Mouse (Mus musculus) liver, embryonic 11.5 days (tissue): Measurements from ENCODE around the gene Lmx1b. TPM values are rescaled to one million over a fixed set of nuclear protein-coding genes. Genes with fewer than 3 reads are reported as not detected.
A peak's percentile ranks its signal among the peaks of the same experiment; 100 is the strongest.

ENCODE experiments used
- ATAC-seq: fragments of 200-750 bp; cut with Nextera tagmentation; replicated peaks from 2 replicates; pipeline ENCODE4 v1.8.0; 2017; ENCODE audit warnings: moderate number of reproducible peaks, mild to moderate bottlenecking, moderate TSS enrichment, moderate library complexity; ENCODE audit not compliant: low FRiP score
- DNase-seq: peaks from one replicate; pipeline ENCODE4 v3.0.0-alpha.2; 2017; ENCODE audit warnings: low spot score
- H3K27ac ChIP-seq: fragments of 300-500 bp; sonication (generic); 2 replicates; pipeline ENCODE4 v1.5.1; 2014; ENCODE audit warnings: mild to moderate bottlenecking, low read depth, low read length, control low read depth
- H3K27me3 ChIP-seq: fragments of 300-500 bp; sonication (generic); replicated peaks from 2 replicates; pipeline ENCODE4 v1.6.1; 2014; ENCODE audit warnings: low read length, mixed read lengths; ENCODE audit not compliant: control insufficient read depth, insufficient read depth
- H3K36me3 ChIP-seq: fragments of 300-500 bp; sonication (generic); 2 replicates; pipeline ENCODE4 v1.6.1; 2014; ENCODE audit warnings: mild to moderate bottlenecking, low read length, moderate library complexity, mixed read lengths; ENCODE audit not compliant: control insufficient read depth, insufficient read depth
- H3K4me1 ChIP-seq: fragments of 300-500 bp; sonication (generic); replicated peaks from 2 replicates; pipeline ENCODE4 v1.6.1; 2014; ENCODE audit warnings: low read length, mixed read lengths; ENCODE audit not compliant: control insufficient read depth, insufficient read depth
- H3K4me2 ChIP-seq: fragments of 300-500 bp; sonication (generic); 2 replicates; pipeline ENCODE4 v1.6.1; 2014; ENCODE audit warnings: mild to moderate bottlenecking, control low read depth, moderate library complexity
- H3K4me3 ChIP-seq: fragments of 300-500 bp; sonication (generic); 2 replicates; pipeline ENCODE4 v1.5.1; 2014; ENCODE audit warnings: low read depth, low read length, control low read depth
- H3K9ac ChIP-seq: fragments of 300-500 bp; sonication (generic); 2 replicates; pipeline ENCODE4 v1.6.1; 2014; ENCODE audit warnings: low read depth, low read length, control low read depth
- H3K9me3 ChIP-seq: fragments of 300-500 bp; sonication (generic); 2 replicates; pipeline ENCODE4 v1.6.1; 2016; ENCODE audit warnings: low read length, inconsistent platforms, mixed read lengths; ENCODE audit not compliant: control insufficient read depth
- WGBS: fragments of 180-500 bp; shearing (Covaris S2); extraction: QIAGEN DNeasy Blood & Tissue Kit; methylation state at CpG from one replicate; pipeline ENCODE4 v1.1.7; 2014; 5-methylcytosine and 5-hydroxymethylcytosine counted together
- polyA plus RNA-seq: library from polyadenylated mRNA; unstranded; fragments of >200 nt; fragmentation: Nextera tagmentation; extraction: Ambion mirVana; gene quantifications from 2 replicates; pipeline ENCODE4 v1.2.1, GENCODE M21; 2014

Gene Lmx1b
- 0.14 TPM in 1 of 2 replicates, not detected in the other for polyA plus RNA-seq

DNA sequence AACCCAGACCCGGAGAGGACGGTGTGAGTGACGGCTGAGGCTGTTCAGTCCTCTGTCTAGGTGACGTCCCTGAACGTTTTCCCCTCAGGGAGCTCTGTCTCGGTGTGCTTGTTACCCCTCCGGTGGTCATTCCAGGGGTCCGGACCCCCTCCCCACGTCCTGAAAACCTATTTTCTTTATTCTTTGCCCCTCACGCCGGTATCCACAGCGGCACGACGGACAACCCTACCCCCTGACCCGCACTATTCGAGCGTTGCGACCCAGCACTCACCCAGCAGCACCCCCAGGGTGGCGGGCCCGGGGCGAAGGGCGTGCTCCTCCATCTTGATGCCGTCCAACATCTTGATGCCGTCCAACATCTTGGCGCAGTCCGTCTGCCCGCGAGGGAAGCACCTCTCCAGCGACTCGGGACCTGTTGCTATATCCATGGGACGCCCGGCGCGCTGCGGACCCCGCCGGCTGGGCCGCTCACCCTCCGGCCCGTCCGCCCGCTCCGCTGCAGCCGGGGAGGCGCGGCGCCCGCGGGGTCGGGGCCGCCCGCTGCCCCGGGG is at the start of gene Lmx1b:
Gene Lmx1b, minus strand, starts transcription at position 341 of the 551 bp plus-strand sequence.
- Histone ChIP-seq H3K9me3 (no peaks in the 10 kb centered on the region), H3K4me2 (peak within 1 kb of the TSS; percentile 56), H3K4me1 (0 out of 2 replicates have a peak, but pooled peaks cover 3% of the 10 kb centered on the region), H3K27me3 (peaks cover 100% of the 10 kb centered on the region), H3K27ac (no peak within 1 kb of the TSS), H3K9ac (no peak within 1 kb of the TSS), H3K4me3 (peak within 1 kb of the TSS; percentile 49), H3K36me3 (no peaks in the 10 kb centered on the region)
- ATAC-seq (no peak), DNase-seq (no peak)
- 4% methylated on average over 53 of the region's 53 CpGs for WGBS

- no peaks in the 10 kb centered on the region; the same call in 1 of the 2 replicates for H3K9me3 ChIP-seq
- no peaks in the 10 kb centered on the region for H3K36me3 ChIP-seq
- H3K4me2 ChIP-seq, result no peak overlapping the region
- H3K27me3 ChIP-seq, result peaks cover 18% of the 10 kb centered on the region
- ATAC-seq, result no peak; the same call in 1 of the 2 replicates
- no peak overlapping the region for H3K27ac ChIP-seq
- H3K4me1 ChIP-seq, result no peaks in the 10 kb centered on the region
- WGBS, result 25% methylated on average over 9 of the region's 9 CpGs
- H3K9ac ChIP-seq, result no peak overlapping the region
- H3K4me3 ChIP-seq, result no peak overlapping the region
- DNase-seq, result peak; percentile 55
These were observed 49.7 kb upstream of the Lmx1b start for GRCm38 (mm10) chr2:33689880-33690462.

DNA sequence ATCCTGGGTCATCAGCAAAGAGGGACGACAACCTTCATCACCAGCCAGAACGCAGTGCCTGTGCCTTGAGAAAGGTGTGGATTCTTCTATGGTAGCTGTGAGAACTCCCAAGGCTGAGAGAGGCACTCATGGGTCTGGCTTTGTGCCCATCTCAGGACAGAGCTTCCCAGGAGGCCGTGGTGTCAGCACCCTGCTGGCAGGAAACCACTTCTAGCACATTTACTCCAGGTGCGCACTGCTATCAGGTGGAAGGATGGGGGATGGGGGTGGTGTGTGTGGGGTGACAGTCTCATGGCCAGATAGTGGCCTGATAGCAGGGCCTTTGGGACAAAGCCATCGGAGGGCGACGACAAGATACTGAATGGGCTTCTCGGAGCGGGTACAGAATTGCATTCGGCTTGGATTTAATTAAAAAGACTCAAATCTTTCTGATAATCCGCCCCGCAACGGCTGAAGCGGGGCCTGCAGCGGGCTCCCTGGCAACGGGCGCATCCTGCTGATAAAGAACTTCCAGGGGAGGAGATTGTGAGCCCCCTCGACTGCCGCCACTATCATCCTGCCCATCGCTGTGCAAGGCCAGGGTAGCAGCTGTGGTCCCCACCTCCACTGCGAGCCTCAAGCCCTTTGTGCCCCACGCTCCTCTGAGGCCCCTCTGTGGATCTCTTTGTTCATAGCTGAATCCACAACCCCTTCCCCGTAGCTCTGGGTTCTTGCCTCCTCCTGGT is 49.0 kb upstream of the Lmx1b start:
- H3K9me3 ChIP-seq, result no peaks in the 10 kb centered on the region; the same call in 1 of the 2 replicates
- no peaks in the 10 kb centered on the region for H3K4me1 ChIP-seq
- no peaks in the 10 kb centered on the region for H3K36me3 ChIP-seq
- peaks cover 18% of the 10 kb centered on the region for H3K27me3 ChIP-seq
- H3K4me2 ChIP-seq, result no peak overlapping the region
- WGBS, result 36% methylated on average over 23 of the region's 23 CpGs
- ATAC-seq (no peak), DNase-seq (no peak)
- no peak overlapping the region for H3K4me3 ChIP-seq
- H3K27ac ChIP-seq, result no peak overlapping the region
- no peak overlapping the region for H3K9ac ChIP-seq

DNA sequence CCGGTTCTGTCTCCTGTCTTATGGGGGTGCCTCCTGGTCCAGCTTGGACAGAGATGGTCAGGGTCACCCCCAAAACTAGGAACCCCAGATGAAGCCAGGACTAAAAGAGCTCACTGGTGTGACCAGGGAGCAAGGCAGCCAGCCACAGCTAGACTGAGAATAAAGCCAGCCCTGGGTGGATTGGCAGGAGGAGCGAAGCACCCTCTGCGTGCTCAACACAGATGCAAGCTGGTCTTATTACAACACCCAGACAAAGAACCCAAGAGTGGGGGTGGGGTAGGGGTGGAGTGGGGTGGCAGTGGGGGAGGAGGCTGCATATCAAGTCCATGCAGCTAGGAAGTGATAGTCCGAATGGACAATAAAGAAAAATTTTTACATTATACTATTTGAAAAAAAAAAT is 43.3 kb upstream of the Lmx1b start:
- H3K9ac ChIP-seq, result no peak overlapping the region
- no peaks in the 10 kb centered on the region for H3K4me1 ChIP-seq
- peaks cover 9% of the 10 kb centered on the region for H3K27me3 ChIP-seq
- no peak overlapping the region for H3K27ac ChIP-seq
- H3K9me3 ChIP-seq, result no peaks in the 10 kb centered on the region; the same call in 1 of the 2 replicates
- H3K4me2 ChIP-seq, result no peak overlapping the region
- ATAC-seq, result no peak
- no peaks in the 10 kb centered on the region for H3K36me3 ChIP-seq
- WGBS, result 75% methylated on average over 4 of the region's 4 CpGs
- no peak overlapping the region for H3K4me3 ChIP-seq
- DNase-seq, result no peak

DNA sequence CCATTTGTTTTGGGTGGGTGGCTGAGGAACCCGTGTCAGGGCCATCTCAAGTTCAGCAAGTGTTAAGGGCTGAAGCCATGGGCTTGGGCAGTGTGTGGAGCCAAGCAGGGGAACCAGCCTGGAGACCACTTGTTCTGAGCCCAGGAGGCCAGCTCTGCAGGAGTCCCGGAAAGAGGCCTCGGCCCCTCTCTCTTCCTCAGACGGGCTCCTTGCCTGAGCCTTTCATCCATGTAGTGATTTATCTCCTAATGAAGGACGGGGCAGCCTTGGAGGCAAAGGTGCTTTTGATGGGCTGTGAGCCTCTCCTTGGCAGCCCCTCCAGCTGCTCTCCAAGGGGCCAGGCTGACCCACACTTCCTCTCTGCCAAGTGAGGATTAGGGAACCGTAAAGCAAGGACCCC is 42.8 kb upstream of the Lmx1b start:
- H3K27me3 ChIP-seq, result peaks cover 5% of the 10 kb centered on the region
- no peak overlapping the region for H3K4me3 ChIP-seq
- no peaks in the 10 kb centered on the region; the same call in 1 of the 2 replicates for H3K9me3 ChIP-seq
- no peak overlapping the region for H3K9ac ChIP-seq
- no peak overlapping the region for H3K4me2 ChIP-seq
- DNase-seq (no peak), ATAC-seq (no peak)
- no peaks in the 10 kb centered on the region for H3K4me1 ChIP-seq
- H3K36me3 ChIP-seq, result no peaks in the 10 kb centered on the region
- no peak overlapping the region for H3K27ac ChIP-seq
- WGBS, result 38% methylated on average over 6 of the region's 6 CpGs

GRCm38 (mm10) chr2:33682219-33682618 is 41.9 kb upstream of the Lmx1b start:
- Histone ChIP-seq H3K4me2 (no peak overlapping the region), H3K9ac (no peak overlapping the region), H3K36me3 (no peaks in the 10 kb centered on the region), H3K9me3 (no peaks in the 10 kb centered on the region; the same call in 1 of the 2 replicates), H3K27me3 (peaks cover 3% of the 10 kb centered on the region), H3K4me1 (no peaks in the 10 kb centered on the region), H3K4me3 (no peak overlapping the region), H3K27ac (no peak overlapping the region)
- ATAC-seq (no peak), DNase-seq (no peak)
- WGBS, result 11% methylated on average over 4 of the region's 4 CpGs

DNA sequence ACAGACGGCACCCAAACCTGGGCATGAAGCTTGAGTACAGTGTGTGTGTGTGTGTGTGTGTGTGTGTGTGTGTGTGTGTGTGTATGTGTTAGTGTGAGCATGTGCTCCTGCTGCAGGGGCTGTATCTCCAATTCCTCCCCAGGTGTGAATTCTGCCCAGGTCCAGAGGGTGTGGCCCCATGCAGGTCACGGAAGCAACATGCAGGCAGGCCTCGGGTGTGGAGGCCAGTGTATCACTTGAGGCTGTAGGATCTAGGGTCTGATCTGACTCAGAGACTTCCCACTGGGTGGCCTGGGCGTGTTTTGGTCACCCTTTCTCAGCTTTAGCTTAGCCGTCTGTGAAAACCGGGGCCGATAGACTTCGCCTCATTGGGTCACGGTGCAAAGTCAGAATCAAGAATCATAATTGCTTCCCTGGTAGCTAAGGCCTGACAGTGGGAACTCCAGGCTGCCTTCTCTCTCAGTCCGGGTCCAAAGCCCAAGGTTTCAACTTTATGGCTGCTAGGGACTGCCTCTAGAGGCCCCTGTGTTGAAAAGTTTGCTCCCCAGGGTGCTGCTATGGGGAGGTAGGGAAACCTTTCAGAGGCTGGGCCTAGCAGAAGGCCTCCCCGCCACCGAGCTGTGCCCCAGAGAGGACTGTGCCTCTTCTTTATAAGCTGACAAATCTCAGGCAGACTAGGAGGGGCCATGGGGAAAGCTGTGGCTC is 38.8 kb upstream of the Lmx1b start:
- WGBS, result 81% methylated on average over 12 of the region's 12 CpGs
- no peaks in the 10 kb centered on the region for H3K9me3 ChIP-seq
- H3K27me3 ChIP-seq, result peaks cover 3% of the 10 kb centered on the region
- H3K27ac ChIP-seq, result no peak overlapping the region
- DNase-seq (no peak), ATAC-seq (no peak)
- H3K4me2 ChIP-seq, result no peak overlapping the region
- H3K4me3 ChIP-seq, result no peak overlapping the region
- no peaks in the 10 kb centered on the region for H3K4me1 ChIP-seq
- no peaks in the 10 kb centered on the region for H3K36me3 ChIP-seq
- no peak overlapping the region for H3K9ac ChIP-seq

- no peak overlapping the region for H3K4me2 ChIP-seq
- ATAC-seq, result no peak
- 71% methylated on average over 10 of the region's 10 CpGs for WGBS
- DNase-seq, result no peak
- H3K9ac ChIP-seq, result no peak overlapping the region
- no peaks in the 10 kb centered on the region for H3K9me3 ChIP-seq
- H3K27me3 ChIP-seq, result peaks cover 3% of the 10 kb centered on the region; the same call in 1 of the 2 replicates
- H3K4me1 ChIP-seq, result no peaks in the 10 kb centered on the region
- no peaks in the 10 kb centered on the region for H3K36me3 ChIP-seq
- H3K4me3 ChIP-seq, result no peak overlapping the region
- no peak overlapping the region for H3K27ac ChIP-seq
These were observed 32.6 kb upstream of the Lmx1b start for GRCm38 (mm10) chr2:33672701-33673472.
